Mouse (Mus musculus): ENCODE measurements at regions not wholly inside any gene's neighbourhood (a gene's known extent, or its start where the extent isn't known, plus 50 kb on each side); places are given as distances from the start of the nearest gene placed in this dataset.

GRCm38 (mm10) chr6:15501063-15501462 lies 219.4 kb upstream of the Mdfic start:
- DNase-seq (ENCODE audit: low read depth, low spot score) = peak; percentile 12

- DNase-seq (ENCODE audit: low read depth, low spot score) = no peak
Measured at GRCm38 (mm10) chr6:15509314-15509713, 211.1 kb upstream of the Mdfic start.

- DNase-seq (ENCODE audit: low read depth, low spot score) = no peak
Measured at GRCm38 (mm10) chr6:15537279-15537678, 183.2 kb upstream of the Mdfic start.

- no peak for DNase-seq (ENCODE audit: low read depth, low spot score)
Measured at GRCm38 (mm10) chr6:15541969-15542368, 178.5 kb upstream of the Mdfic start.

GRCm38 (mm10) chr6:15543516-15544080 lies 176.9 kb upstream of the Mdfic start:
- DNase-seq (ENCODE audit: low read depth, low spot score) = no peak

GRCm38 (mm10) chr6:15548833-15549232 lies 171.6 kb upstream of the Mdfic start:
- DNase-seq (ENCODE audit: low read depth, low spot score) = no peak

- DNase-seq (ENCODE audit: low read depth, low spot score) = no peak
Measured at GRCm38 (mm10) chr6:15592780-15593179, 127.7 kb upstream of the Mdfic start.

- peak; percentile 10 for DNase-seq (ENCODE audit: low read depth, low spot score)
Measured at GRCm38 (mm10) chr6:15597226-15597983, 123.1 kb upstream of the Mdfic start.

- DNase-seq (ENCODE audit: low read depth, low spot score) = no peak
Measured at GRCm38 (mm10) chr6:15610208-15610607, 110.3 kb upstream of the Mdfic start.

GRCm38 (mm10) chr6:15625910-15626564 lies 94.4 kb upstream of the Mdfic start:
- DNase-seq (ENCODE audit: low read depth, low spot score) = no peak

GRCm38 (mm10) chr6:15638548-15638947 lies 81.9 kb upstream of the Mdfic start:
- no peak for DNase-seq (ENCODE audit: low read depth, low spot score)

- peak; percentile 12 for DNase-seq (ENCODE audit: low read depth, low spot score)
Measured at GRCm38 (mm10) chr6:15639378-15639777, 81.1 kb upstream of the Mdfic start.

GRCm38 (mm10) chr6:15639809-15640479 lies 80.5 kb upstream of the Mdfic start:
- no peak for DNase-seq (ENCODE audit: low read depth, low spot score)

GRCm38 (mm10) chr6:15644311-15644710 lies 76.2 kb upstream of the Mdfic start:
- DNase-seq (ENCODE audit: low read depth, low spot score) = no peak

- DNase-seq (ENCODE audit: low read depth, low spot score) = no peak
Measured at GRCm38 (mm10) chr6:15647499-15647898, 73.0 kb upstream of the Mdfic start.

All from forelimb bud, embryonic 11.5 days (tissue).